Mouse (Mus musculus) bone marrow, adult 2 months (tissue): Measurements from ENCODE around the gene Zswim4. TPM values are rescaled to one million over a fixed set of nuclear protein-coding genes. Genes with fewer than 3 reads are reported as not detected.

Source experiments
- H3K27ac ChIP-seq: fragments of 200-500 bp; 2 replicates; pipeline ENCODE4 v1.5.1; 2012; ENCODE audit warnings: low read depth, mild to moderate bottlenecking, control low read depth, inconsistent platforms, low read length; ENCODE audit not compliant: control insufficient read depth, poor library complexity, insufficient read depth
- H3K4me1 ChIP-seq: fragments of 200-500 bp; 2 replicates; pipeline ENCODE4 v1.6.1; 2011; ENCODE audit warnings: low read length; ENCODE audit not compliant: control insufficient read depth, insufficient read depth
- H3K4me3 ChIP-seq: fragments of 200-500 bp; replicated peaks from 2 replicates; pipeline ENCODE3; 2011; ENCODE audit warnings: mild to moderate bottlenecking, low read depth, low read length, control low read depth; ENCODE audit not compliant: control insufficient read depth
- CTCF ChIP-seq: fragments of 200-500 bp; IDR thresholded peaks from 2 replicates; pipeline ENCODE4 v1.5.1; 2011; ENCODE audit warnings: low read length, control low read depth; ENCODE audit not compliant: control insufficient read depth, insufficient read depth
- POLR2A ChIP-seq: fragments of 200-500 bp; IDR thresholded peaks from 2 replicates; pipeline ENCODE4 v1.6.1; 2011; ENCODE audit warnings: low read depth, mild to moderate bottlenecking, control low read depth, low read length, borderline replicate concordance; ENCODE audit not compliant: control insufficient read depth
- WGBS: fragments of 180-500 bp; shearing (Covaris S2); methylation state at CpG from one replicate; pipeline ENCODE4 v1.1.7; 2018; 5-methylcytosine and 5-hydroxymethylcytosine counted together
- polyA plus RNA-seq: library from polyadenylated mRNA; stranded (reverse); fragments of >200 nt; gene quantifications from 2 replicates; pipeline ENCODE4 v1.2.4, GENCODE M21; 2011; ENCODE audit warnings: low replicate concordance; ENCODE audit not compliant: missing spikeins, insufficient read depth, insufficient read length

Zswim4 gene
- polyA plus RNA-seq, 1 experiment, result 4.0 TPM

GRCm38 (mm10) chr8:84237542-84238229 is 831 bp upstream of the Zswim4 start:
- Histone ChIP-seq H3K4me1 (peaks cover 3% of the 10 kb centered on the region; the same call in 1 of the 2 replicates), H3K4me3 (peak overlapping the region; percentile 64), H3K27ac (peak overlapping the region; percentile 39)
- TF ChIP-seq POLR2A (no peak), CTCF (no peak)
- WGBS, result 17% methylated on average over 19 of the region's 19 CpGs

- no peak for TF ChIP-seq POLR2A
- no peak for TF ChIP-seq CTCF
- no peak overlapping the region; the same call in 1 of the 2 replicates for H3K27ac ChIP-seq
- peak overlapping the region; percentile 82 for H3K4me3 ChIP-seq
- peaks cover 3% of the 10 kb centered on the region; the same call in 1 of the 2 replicates for H3K4me1 ChIP-seq
- under 1% methylated on average over 30 of the region's 30 CpGs for WGBS
Observed at GRCm38 (mm10) chr8:84236410-84236997, 351 bp downstream of the Zswim4 start.

- TF ChIP-seq CTCF (no peak), POLR2A (no peak)
- H3K4me1 ChIP-seq, result peaks cover 3% of the 10 kb centered on the region; the same call in 1 of the 2 replicates
- WGBS, result 7% methylated on average over 10 of the region's 10 CpGs
- no peak overlapping the region for H3K27ac ChIP-seq
- H3K4me3 ChIP-seq, result peak overlapping the region; percentile 82
Observed at GRCm38 (mm10) chr8:84235746-84236409, 977 bp downstream of the Zswim4 start.

- no peak overlapping the region for H3K4me3 ChIP-seq
- H3K27ac ChIP-seq, result peak overlapping the region; percentile 11; the same call in 1 of the 2 replicates
- TF ChIP-seq POLR2A, result no peak
- no peak for TF ChIP-seq CTCF
- H3K4me1 ChIP-seq, result peaks cover 3% of the 10 kb centered on the region; the same call in 1 of the 2 replicates
- WGBS, result 37% methylated on average over 2 of the region's 2 CpGs
Observed at GRCm38 (mm10) chr8:84233055-84233454, 3.8 kb downstream of the Zswim4 start.

- WGBS, result 73% methylated on average over 17 of the region's 17 CpGs
- no peak overlapping the region for H3K27ac ChIP-seq
Observed at GRCm38 (mm10) chr8:84230735-84231134, 6.1 kb downstream of the Zswim4 start.

GRCm38 (mm10) chr8:84223322-84224029 is 13.4 kb downstream of the Zswim4 start:
- TF ChIP-seq POLR2A (no peak), CTCF (no peak)
- no peak overlapping the region for H3K27ac ChIP-seq
- no peak overlapping the region for H3K4me3 ChIP-seq
- peaks cover 3% of the 10 kb centered on the region; the same call in 1 of the 2 replicates for H3K4me1 ChIP-seq
- 79% methylated on average over 21 of the region's 21 CpGs for WGBS

More at GRCm38 (mm10) chr8:84230735-84231134, 6.1 kb downstream of the Zswim4 start:
- no peak for TF ChIP-seq POLR2A
- TF ChIP-seq CTCF, result peak; percentile 41; the same call in 1 of the 2 replicates
- no peak overlapping the region for H3K4me3 ChIP-seq
- H3K4me1 ChIP-seq, result no peaks in the 10 kb centered on the region

GRCm38 (mm10) chr8:84222566-84223165 is 14.2 kb downstream of the Zswim4 start:
- H3K27ac ChIP-seq, result peak overlapping the region; percentile 81
- TF ChIP-seq CTCF, result no peak
- TF ChIP-seq POLR2A, result peak; percentile 43; the same call in 1 of the 2 replicates
- no peak overlapping the region for H3K4me3 ChIP-seq
- peaks cover 3% of the 10 kb centered on the region for H3K4me1 ChIP-seq
- 23% methylated on average over 9 of the region's 9 CpGs for WGBS

GRCm38 (mm10) chr8:84220105-84220504 is 16.8 kb downstream of the Zswim4 start:
- Histone ChIP-seq H3K4me1 (peaks cover 3% of the 10 kb centered on the region), H3K27ac (peak overlapping the region; percentile 18), H3K4me3 (no peak overlapping the region)
- TF ChIP-seq CTCF, result no peak
- TF ChIP-seq POLR2A, result no peak
- 18% methylated on average over 7 of the region's 7 CpGs for WGBS
